Mouse (Mus musculus) kidney, embryonic 14.5 days (tissue): ENCODE measurements around the gene Uqcrh. TPM values are rescaled to one million over a fixed set of nuclear protein-coding genes. Genes with fewer than 3 reads are reported as not detected.
A peak's percentile ranks its signal among the peaks of the same experiment; 100 is the strongest.

ENCODE experiments used
- ATAC-seq: fragments of 200-750 bp; cut with Nextera tagmentation; 2 replicates; pipeline ENCODE4 v1.8.0; 2017; ENCODE audit warnings: moderate number of reproducible peaks, mild to moderate bottlenecking, moderate TSS enrichment, moderate library complexity; ENCODE audit not compliant: low FRiP score, low TSS enrichment
- H3K27ac ChIP-seq: fragments of 300-500 bp; sonication (generic); 2 replicates; pipeline ENCODE4 v1.5.1; 2014; ENCODE audit warnings: low read depth, mild to moderate bottlenecking, low read length, moderate library complexity, mixed read lengths
- H3K27me3 ChIP-seq: fragments of 300-500 bp; sonication (generic); 2 replicates; pipeline ENCODE4 v1.6.1; 2014; ENCODE audit warnings: mild to moderate bottlenecking, low read length; ENCODE audit not compliant: control insufficient read depth, insufficient read depth
- H3K36me3 ChIP-seq: fragments of 300-500 bp; sonication (generic); 2 replicates; pipeline ENCODE4 v1.6.1; 2014; ENCODE audit warnings: low read length, mixed read lengths; ENCODE audit not compliant: control insufficient read depth, insufficient read depth
- H3K4me1 ChIP-seq: fragments of 300-500 bp; sonication (generic); 2 replicates; pipeline ENCODE4 v1.6.1; 2014; ENCODE audit warnings: low read length, mixed read lengths; ENCODE audit not compliant: control insufficient read depth, insufficient read depth
- H3K4me2 ChIP-seq: fragments of 300-500 bp; sonication (generic); replicated peaks from 2 replicates; pipeline ENCODE4 v1.6.1; 2014; ENCODE audit warnings: low read depth, mild to moderate bottlenecking, low read length
- H3K4me3 ChIP-seq: fragments of 300-500 bp; sonication (generic); 2 replicates; pipeline ENCODE4 v1.5.1; 2014; ENCODE audit warnings: mild to moderate bottlenecking, low read length
- H3K9ac ChIP-seq: fragments of 300-500 bp; sonication (generic); 2 replicates; pipeline ENCODE4 v1.6.1; 2014; ENCODE audit warnings: low read depth, mild to moderate bottlenecking, low read length, moderate library complexity
- H3K9me3 ChIP-seq: fragments of 300-500 bp; sonication (generic); 2 replicates; pipeline ENCODE4 v1.6.1; 2016; ENCODE audit warnings: low read length; ENCODE audit not compliant: control insufficient read depth
- WGBS: fragments of 180-500 bp; shearing (Covaris S2); extraction: QIAGEN DNeasy Blood & Tissue Kit; methylation state at CpG from one replicate; pipeline ENCODE4 v1.1.7; 2014; 5-methylcytosine and 5-hydroxymethylcytosine counted together
- polyA plus RNA-seq: library from polyadenylated mRNA; unstranded; fragments of >200 nt; fragmentation: Nextera tagmentation; extraction: Ambion mirVana; gene quantifications from 2 replicates; pipeline ENCODE4 v1.2.1, GENCODE M21; 2014

Gene Uqcrh
- polyA plus RNA-seq, 1 experiment from 2014 or later: 513 TPM

- no peak overlapping the region for H3K4me2 ChIP-seq
- no peaks in the 10 kb centered on the region for H3K9me3 ChIP-seq
- H3K36me3 ChIP-seq: peaks cover 31% of the 10 kb centered on the region
- no peak for ATAC-seq
- WGBS: 43% methylated on average over 1 of the region's 1 CpGs
- no peaks in the 10 kb centered on the region for H3K27me3 ChIP-seq
- no peak overlapping the region for H3K27ac ChIP-seq
- H3K4me3 ChIP-seq: no peak overlapping the region
- no peak overlapping the region for H3K9ac ChIP-seq
- H3K4me1 ChIP-seq: no peaks in the 10 kb centered on the region
These were observed 11.0 kb downstream of the Uqcrh start for GRCm38 (mm10) chr4:116063855-116064254.

GRCm38 (mm10) chr4:116059012-116059726 lies 15.7 kb downstream of the Uqcrh start:
- no peak overlapping the region for H3K4me3 ChIP-seq
- H3K4me1 ChIP-seq: no peaks in the 10 kb centered on the region
- H3K36me3 ChIP-seq: no peaks in the 10 kb centered on the region
- no peak overlapping the region for H3K27ac ChIP-seq
- H3K4me2 ChIP-seq: no peak overlapping the region
- H3K27me3 ChIP-seq: no peaks in the 10 kb centered on the region
- 77% methylated on average over 5 of the region's 5 CpGs for WGBS
- no peaks in the 10 kb centered on the region for H3K9me3 ChIP-seq
- no peak overlapping the region for H3K9ac ChIP-seq
- ATAC-seq: no peak

DNA sequence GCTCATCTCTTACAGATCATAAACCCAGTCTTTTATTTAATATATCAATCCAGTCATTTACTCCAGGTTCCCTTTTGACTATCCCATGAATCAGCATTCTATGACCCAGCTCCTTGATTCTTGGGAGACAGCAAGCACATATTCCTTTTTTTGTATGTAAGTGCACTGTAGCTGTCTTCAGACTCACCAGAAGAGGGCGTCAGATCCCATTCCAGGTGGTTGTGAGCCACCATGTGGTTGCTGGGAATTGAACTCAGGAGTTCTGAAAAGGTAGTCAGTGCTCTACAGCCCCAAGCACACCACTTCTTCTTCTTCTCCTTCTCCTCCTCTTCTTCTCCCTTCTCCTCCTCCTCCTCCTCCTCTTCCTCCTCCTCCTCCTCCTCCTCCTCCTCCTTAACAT lies 17.3 kb downstream of the Uqcrh start:
- Histone ChIP-seq H3K27ac (no peak overlapping the region), H3K4me1 (peaks cover under 1% of the 10 kb centered on the region; the same call in 1 of the 2 replicates), H3K9ac (no peak overlapping the region), H3K4me3 (no peak overlapping the region), H3K9me3 (no peaks in the 10 kb centered on the region), H3K4me2 (no peak overlapping the region), H3K27me3 (no peaks in the 10 kb centered on the region), H3K36me3 (no peaks in the 10 kb centered on the region)
- no peak for ATAC-seq
- 4% methylated on average over 1 of the region's 1 CpGs for WGBS

DNA sequence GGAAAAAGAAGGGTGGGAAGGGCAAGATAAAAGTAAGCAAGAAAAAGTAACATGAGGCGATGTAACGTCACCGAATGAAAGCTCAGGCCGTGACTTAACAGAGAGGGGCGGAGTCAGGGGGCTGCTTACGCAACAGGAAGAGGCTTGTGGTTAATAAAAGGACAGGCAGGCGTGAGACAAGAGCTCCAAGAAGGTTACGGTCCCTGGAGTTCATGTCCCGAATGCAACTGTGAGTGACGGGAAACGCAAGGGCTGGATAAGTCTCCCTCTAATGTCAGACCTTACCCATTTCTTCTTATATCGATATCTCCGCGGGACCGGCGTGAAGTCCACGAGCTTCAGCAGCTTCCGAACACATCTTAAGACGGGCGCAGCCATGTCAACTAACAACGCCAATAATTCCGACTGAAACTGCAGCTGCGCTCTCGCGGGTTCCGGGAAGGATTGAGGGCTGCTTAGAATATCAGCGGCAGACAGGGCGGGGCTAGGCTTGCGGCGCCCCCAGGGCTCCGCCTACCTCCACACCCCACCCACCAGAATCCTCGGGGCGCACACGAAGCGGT lies 21.4 kb downstream of the Uqcrh start, which contains the start of gene Nsun4:
Gene Nsun4 (minus strand): TSS at position 478 of the 563 bp plus-strand sequence.
- Histone ChIP-seq H3K27ac (peak within 1 kb of the TSS; percentile 87), H3K9me3 (no peaks in the 10 kb centered on the region), H3K4me3 (peak within 1 kb of the TSS; percentile 59), H3K4me2 (peak within 1 kb of the TSS; percentile 64), H3K27me3 (no peaks in the 10 kb centered on the region), H3K9ac (peak within 1 kb of the TSS; percentile 60), H3K4me1 (peaks cover 4% of the 10 kb centered on the region; the same call in 1 of the 2 replicates), H3K36me3 (0 out of 2 replicates have a peak, but pooled peaks cover 2% of the 10 kb centered on the region)
- WGBS: under 1% methylated on average over 35 of the region's 35 CpGs
- ATAC-seq: peak; percentile 96

- peak overlapping the region; percentile 64 for H3K4me2 ChIP-seq
- no peaks in the 10 kb centered on the region for H3K9me3 ChIP-seq
- peak overlapping the region; percentile 60 for H3K9ac ChIP-seq
- peak; percentile 60 for ATAC-seq
- WGBS: 3% methylated on average over 22 of the region's 22 CpGs
- peak overlapping the region; percentile 59 for H3K4me3 ChIP-seq
- peaks cover 4% of the 10 kb centered on the region; the same call in 1 of the 2 replicates for H3K4me1 ChIP-seq
- peak overlapping the region; percentile 87 for H3K27ac ChIP-seq
- peaks cover 9% of the 10 kb centered on the region; the same call in 1 of the 2 replicates for H3K36me3 ChIP-seq
- H3K27me3 ChIP-seq: no peaks in the 10 kb centered on the region
These were observed 22.2 kb downstream of the Uqcrh start for GRCm38 (mm10) chr4:116052526-116053293.

DNA sequence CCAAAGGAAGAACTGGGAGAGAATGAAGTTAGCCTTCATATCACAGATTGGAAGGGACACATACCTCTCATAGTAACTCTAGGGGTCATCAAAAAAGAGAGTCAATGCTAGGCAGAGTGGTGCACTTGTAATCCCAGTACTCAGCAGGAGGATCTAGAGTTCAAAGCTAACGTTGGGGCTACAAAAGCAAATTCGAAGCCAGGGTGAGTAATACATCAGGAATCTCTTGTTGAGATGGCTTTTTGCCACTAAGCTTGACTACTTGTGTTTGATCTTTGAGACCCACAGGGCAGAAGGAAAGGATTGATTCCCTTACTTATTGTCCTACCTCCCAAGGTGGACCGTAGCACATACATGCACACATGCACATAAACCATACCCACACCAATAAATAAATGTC lies 25.7 kb downstream of the Uqcrh start:
- no peak overlapping the region for H3K4me2 ChIP-seq
- no peak for ATAC-seq
- H3K27ac ChIP-seq: no peak overlapping the region
- H3K4me1 ChIP-seq: peaks cover 4% of the 10 kb centered on the region; the same call in 1 of the 2 replicates
- H3K9me3 ChIP-seq: no peaks in the 10 kb centered on the region
- no peak overlapping the region for H3K9ac ChIP-seq
- H3K27me3 ChIP-seq: no peaks in the 10 kb centered on the region
- 84% methylated on average over 3 of the region's 3 CpGs for WGBS
- H3K36me3 ChIP-seq: peaks cover 9% of the 10 kb centered on the region; the same call in 1 of the 2 replicates
- no peak overlapping the region for H3K4me3 ChIP-seq

DNA sequence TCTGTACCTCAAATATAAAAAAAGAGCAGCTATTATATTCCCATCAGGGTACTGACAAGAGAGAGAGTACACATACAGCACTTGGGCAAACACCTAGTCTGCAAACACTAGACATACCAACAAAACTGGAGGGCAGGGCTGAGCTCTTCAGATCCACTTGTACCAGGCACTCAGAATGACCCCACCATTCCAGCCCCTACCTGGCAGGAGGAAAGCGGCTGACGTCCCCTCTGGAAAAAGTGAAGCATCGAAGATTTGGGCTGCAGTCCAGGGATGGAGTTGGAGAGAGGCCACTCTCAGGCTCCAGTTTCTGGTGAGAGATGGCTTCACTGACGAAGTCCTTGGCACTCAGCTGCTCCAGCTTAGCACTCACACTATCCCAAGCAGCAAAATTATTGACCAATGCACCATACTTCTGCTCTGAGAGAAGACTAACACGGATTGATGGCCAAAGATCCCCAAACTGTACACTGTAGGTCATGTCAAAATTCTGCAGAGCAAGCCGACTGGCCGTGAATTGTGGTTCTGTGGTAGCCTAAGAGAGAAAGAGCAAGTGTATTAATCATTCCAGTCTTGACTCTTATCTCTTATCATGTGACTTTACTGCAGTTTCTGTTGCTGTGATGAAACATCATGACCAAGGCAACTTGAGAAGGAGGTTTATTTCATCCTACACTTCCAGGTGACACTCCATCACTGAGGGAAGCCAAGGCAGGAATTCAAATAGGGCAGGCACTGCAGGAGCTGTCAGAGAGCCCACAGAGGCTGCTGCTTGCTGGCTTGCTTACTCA lies 26.5 kb downstream of the Uqcrh start:
- Histone ChIP-seq H3K27ac (no peak overlapping the region), H3K4me1 (peaks cover 4% of the 10 kb centered on the region; the same call in 1 of the 2 replicates), H3K9ac (no peak overlapping the region), H3K9me3 (no peaks in the 10 kb centered on the region), H3K36me3 (peaks cover 9% of the 10 kb centered on the region; the same call in 1 of the 2 replicates), H3K4me2 (no peak overlapping the region), H3K27me3 (no peaks in the 10 kb centered on the region), H3K4me3 (no peak overlapping the region)
- ATAC-seq: no peak
- WGBS: 82% methylated on average over 7 of the region's 7 CpGs

- Histone ChIP-seq H3K4me3 (no peak overlapping the region), H3K36me3 (peaks cover 9% of the 10 kb centered on the region; the same call in 1 of the 2 replicates), H3K9ac (no peak overlapping the region), H3K4me2 (no peak overlapping the region), H3K9me3 (no peaks in the 10 kb centered on the region), H3K27me3 (no peaks in the 10 kb centered on the region), H3K4me1 (peaks cover 4% of the 10 kb centered on the region; the same call in 1 of the 2 replicates), H3K27ac (no peak overlapping the region)
- ATAC-seq: no peak
- 83% methylated on average over 1 of the region's 1 CpGs for WGBS
These were observed 27.2 kb downstream of the Uqcrh start for GRCm38 (mm10) chr4:116047681-116048080.
